Mouse (Mus musculus): ENCODE measurements at regions not wholly inside any gene's neighbourhood (a gene's known extent, or its start where the extent isn't known, plus 50 kb on each side); places are given as distances from the start of the nearest gene placed in this dataset.
A peak's percentile ranks its signal among the peaks of the same experiment; 100 is the strongest.
"Not testable (repeated sequence)": the region's sequence is repeated elsewhere in the genome, so short reads cannot be mapped to it uniquely, and the experiment has no call there.

GRCm38 (mm10) chrY:4150031-4150430 is 378.6 kb downstream of the Gm3376 start:
- peak; percentile 96 for DNase-seq (ENCODE audit: low read depth)

GRCm38 (mm10) chrY:4150681-4151080 is 379.2 kb downstream of the Gm3376 start:
- DNase-seq (ENCODE audit: low read depth), result not testable (repeated sequence)

GRCm38 (mm10) chrY:4152998-4153397 is 381.5 kb downstream of the Gm3376 start:
- peak; percentile 70 for DNase-seq (ENCODE audit: low read depth)

- peak; percentile 51 for DNase-seq (ENCODE audit: low read depth)
Measured at GRCm38 (mm10) chrY:4160371-4160770, 388.9 kb downstream of the Gm3376 start.

All from naive thymus-derived CD4-positive, alpha-beta T cell, adult 2 months (primary cell).